Mouse (Mus musculus): ENCODE results near the gene Gm45808.
A peak's percentile ranks its signal among the peaks of the same experiment; 100 is the strongest.
"Not testable (repeated sequence)": the region's sequence is repeated elsewhere in the genome, so short reads cannot be mapped to it uniquely, and the experiment has no call there.

Gene Gm45808

GRCm38 (mm10) chr7:45486761-45487415, at the start of gene Gm45808:
Gene Gm45808, minus strand, starts transcription at chr7:45486811.
- no peak for DNase-seq (ENCODE audit: extremely low read depth, insufficient read length, low spot score)

- no peak for DNase-seq (ENCODE audit: extremely low read depth, insufficient read length, low spot score)
These were observed 49.1 kb upstream of the Gm45808 start for GRCm38 (mm10) chr7:45535676-45536075.

- DNase-seq (ENCODE audit: extremely low read depth, insufficient read length, low spot score): no peak
These were observed 44.0 kb upstream of the Gm45808 start for GRCm38 (mm10) chr7:45530643-45531042.

GRCm38 (mm10) chr7:45529461-45529860, 42.9 kb upstream of the Gm45808 start:
- no peak for DNase-seq (ENCODE audit: extremely low read depth, insufficient read length, low spot score)

- DNase-seq (ENCODE audit: extremely low read depth, insufficient read length, low spot score): not testable (repeated sequence)
These were observed 40.6 kb upstream of the Gm45808 start for GRCm38 (mm10) chr7:45527169-45527568.

GRCm38 (mm10) chr7:45526474-45527120, 40.0 kb upstream of the Gm45808 start:
- no peak for DNase-seq (ENCODE audit: extremely low read depth, insufficient read length, low spot score)

GRCm38 (mm10) chr7:45525809-45526473, 39.3 kb upstream of the Gm45808 start, which contains the start of the genes Ppp1r15a and Plekha4:
Gene Ppp1r15a, minus strand, starts transcription at chr7:45526268.
Gene Plekha4, plus strand, starts transcription at chr7:45526330.
- DNase-seq (ENCODE audit: extremely low read depth, insufficient read length, low spot score): peak; percentile 96

GRCm38 (mm10) chr7:45524841-45525621, 38.4 kb upstream of the Gm45808 start:
- peak; percentile 57 for DNase-seq (ENCODE audit: extremely low read depth, insufficient read length, low spot score)

GRCm38 (mm10) chr7:45523678-45524170, 37.1 kb upstream of the Gm45808 start:
- no peak for DNase-seq (ENCODE audit: extremely low read depth, insufficient read length, low spot score)

- no peak for DNase-seq (ENCODE audit: extremely low read depth, insufficient read length, low spot score)
These were observed 36.5 kb upstream of the Gm45808 start for GRCm38 (mm10) chr7:45522957-45523676.

- no peak for DNase-seq (ENCODE audit: extremely low read depth, insufficient read length, low spot score)
These were observed 35.7 kb upstream of the Gm45808 start for GRCm38 (mm10) chr7:45522194-45522752.

- DNase-seq (ENCODE audit: extremely low read depth, insufficient read length, low spot score): no peak
These were observed 35.1 kb upstream of the Gm45808 start for GRCm38 (mm10) chr7:45521728-45522184.

GRCm38 (mm10) chr7:45520605-45521004, 34.0 kb upstream of the Gm45808 start:
- no peak for DNase-seq (ENCODE audit: extremely low read depth, insufficient read length, low spot score)

GRCm38 (mm10) chr7:45519345-45520120, 32.9 kb upstream of the Gm45808 start:
- no peak for DNase-seq (ENCODE audit: extremely low read depth, insufficient read length, low spot score)

- DNase-seq (ENCODE audit: extremely low read depth, insufficient read length, low spot score): no peak
These were observed 32.0 kb upstream of the Gm45808 start for GRCm38 (mm10) chr7:45518618-45519017.

GRCm38 (mm10) chr7:45516846-45517245, 30.2 kb upstream of the Gm45808 start:
- DNase-seq (ENCODE audit: extremely low read depth, insufficient read length, low spot score): not testable (repeated sequence)

GRCm38 (mm10) chr7:45515436-45515835, 28.8 kb upstream of the Gm45808 start:
- no peak for DNase-seq (ENCODE audit: extremely low read depth, insufficient read length, low spot score)

GRCm38 (mm10) chr7:45514411-45514810, 27.8 kb upstream of the Gm45808 start:
- no peak for DNase-seq (ENCODE audit: extremely low read depth, insufficient read length, low spot score)
